Mouse (Mus musculus): ENCODE data around the gene Eif3j1. TPM values are rescaled to one million over a fixed set of nuclear protein-coding genes. Genes with fewer than 3 reads are reported as not detected.
"Not testable (repeated sequence)": the region's sequence is repeated elsewhere in the genome, so short reads cannot be mapped to it uniquely, and the experiment has no call there.

Gene Eif3j1
- 10 to 100 TPM; 16.9 to 18.7 TPM for total RNA-seq (2021)
- long read RNA-seq, experiment 1, full-length matches to known transcripts = 65 of 68 reads
- long read RNA-seq, experiment 1, partial matches to known transcripts = 0 of 68 reads
- long read RNA-seq, experiment 1, other reads (novel, unspliced or antisense) = 3 of 68 reads
- long read RNA-seq, experiment 2, full-length matches to known transcripts = 95 of 122 reads
- long read RNA-seq, experiment 2, partial matches to known transcripts = 25 of 122 reads
- long read RNA-seq, experiment 2, other reads (novel, unspliced or antisense) = 2 of 122 reads

DNA sequence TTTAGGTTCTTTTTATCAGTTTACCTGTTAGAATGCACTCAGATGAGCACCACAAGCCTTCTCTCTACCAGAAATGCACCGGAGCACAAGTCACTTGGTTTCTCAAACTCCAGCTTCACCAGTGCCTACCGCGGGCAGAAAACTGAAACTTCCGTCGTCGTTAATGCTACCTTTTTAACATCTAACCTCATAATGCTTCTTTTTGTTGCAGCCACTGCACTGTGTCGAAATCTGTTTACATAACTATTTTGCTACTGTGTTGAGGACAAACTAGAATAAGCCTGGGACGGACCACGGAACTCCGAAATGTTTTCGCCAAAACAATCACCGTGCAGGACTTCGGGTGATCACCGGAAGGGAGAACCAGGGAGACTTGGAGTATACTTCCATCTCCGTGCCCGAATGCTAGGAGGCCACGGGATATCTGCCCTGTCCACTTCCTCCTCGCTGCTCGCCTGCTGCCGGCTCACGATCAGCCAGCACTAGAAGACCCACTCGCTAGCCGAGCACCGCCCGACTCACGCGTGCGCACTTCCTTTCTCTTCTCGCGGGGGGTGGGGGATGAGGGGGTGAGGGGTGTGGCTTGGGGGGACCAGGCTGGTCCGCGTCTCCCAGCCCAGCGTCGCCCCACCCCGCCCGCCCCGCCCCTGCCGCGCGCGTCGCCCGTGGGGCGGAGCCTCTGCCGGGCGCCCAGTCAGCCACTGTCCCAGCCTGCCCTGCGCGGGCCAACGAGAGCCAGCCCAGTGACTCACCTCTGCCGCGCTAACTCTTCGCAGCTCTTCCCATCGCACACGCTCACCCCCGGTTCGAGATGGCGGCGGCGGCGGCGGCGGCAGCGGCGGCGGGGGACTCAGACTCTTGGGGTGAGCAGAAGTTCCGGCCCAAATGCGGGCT lies at the start of gene Eif3j1:
Gene Eif3j1 (plus strand): TSS at position 685 of the 894 bp plus-strand sequence.
- DNase-seq (ENCODE audit: low spot score in 2 of 2) = peak; percentile 81 to 88

DNA sequence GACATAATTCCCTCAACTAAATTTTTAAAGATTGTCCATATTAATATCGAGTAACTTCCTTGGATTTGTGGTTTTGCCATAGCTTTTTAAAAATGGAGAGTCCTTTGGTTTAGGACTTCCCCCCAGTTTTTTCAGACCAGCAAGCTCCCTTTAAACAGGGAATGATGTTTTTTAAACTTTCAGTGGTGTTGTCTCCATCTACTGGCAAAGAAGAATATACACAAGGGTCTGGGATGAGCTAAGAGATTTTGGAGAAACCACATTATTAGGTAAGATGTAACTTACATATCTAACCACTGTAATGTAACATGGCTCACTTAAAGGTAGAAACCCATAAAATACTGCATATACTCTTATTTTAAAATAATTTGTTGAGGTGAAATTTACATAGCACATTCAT lies 32.6 kb upstream of the Eif3j1 start:
- DNase-seq (ENCODE audit: low spot score in 2 of 2) = no peak

DNA sequence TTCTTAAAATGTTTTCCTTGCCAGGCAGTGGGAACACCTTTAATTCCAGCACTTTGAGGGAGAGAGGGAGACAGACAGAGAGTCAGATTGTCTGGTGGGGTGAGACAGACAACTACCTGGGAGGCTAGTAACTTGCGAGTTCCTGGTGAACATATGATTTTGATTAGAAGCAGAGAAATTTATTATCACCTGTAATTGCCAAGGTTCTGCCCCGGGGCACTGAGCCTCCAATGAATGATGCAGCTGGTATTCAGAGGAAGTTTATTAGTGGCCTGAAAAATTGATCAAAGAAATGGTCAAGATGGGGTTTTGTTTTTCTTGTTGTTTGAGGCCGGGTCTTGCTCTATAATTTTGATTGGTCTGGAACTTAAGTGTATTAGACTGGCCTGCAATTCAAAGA lies 19.5 kb upstream of the Eif3j1 start:
- DNase-seq (ENCODE audit: low spot score in 2 of 2) = no peak

DNA sequence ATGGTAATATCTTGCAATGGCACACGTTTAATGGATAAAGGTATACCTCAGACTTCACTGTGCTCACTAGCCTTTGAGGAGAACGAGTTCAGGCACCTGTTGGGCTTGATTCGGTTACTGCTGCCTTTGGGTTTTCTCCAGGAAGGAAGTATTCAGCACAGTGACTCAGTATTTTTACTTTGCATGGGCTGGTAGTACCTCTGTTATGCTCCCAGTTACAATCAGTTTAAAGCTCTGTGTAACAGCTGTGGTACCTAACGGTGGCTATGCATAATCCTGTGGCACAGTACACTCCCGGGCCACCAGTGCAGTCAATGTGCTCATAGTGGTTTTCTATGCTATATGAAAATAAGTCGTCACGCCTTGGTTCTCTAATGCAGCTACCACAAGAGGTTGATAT lies 16.9 kb upstream of the Eif3j1 start:
- no peak for DNase-seq (ENCODE audit: low spot score in 2 of 2)

DNA sequence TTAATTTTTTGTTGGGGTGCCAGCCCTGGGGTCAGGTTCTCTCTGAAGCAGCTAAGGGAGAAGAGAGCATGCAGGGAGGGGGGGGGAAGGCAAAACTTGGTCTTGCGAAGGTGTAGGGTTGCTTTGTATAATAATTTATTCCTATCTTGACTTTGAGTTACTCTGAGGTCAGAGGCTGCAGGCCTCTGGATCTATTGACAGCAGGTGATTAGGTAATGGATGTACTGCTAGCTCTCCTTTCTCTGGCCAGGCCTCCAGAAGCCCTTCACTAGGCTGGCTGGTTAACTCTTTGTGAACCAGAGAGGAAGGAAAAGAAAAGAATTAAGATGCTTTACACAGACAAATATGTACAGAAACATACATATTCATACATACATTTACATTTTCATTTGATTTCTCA lies 9.6 kb upstream of the Eif3j1 start:
- DNase-seq (ENCODE audit: low spot score in 2 of 2) = no peak

DNA sequence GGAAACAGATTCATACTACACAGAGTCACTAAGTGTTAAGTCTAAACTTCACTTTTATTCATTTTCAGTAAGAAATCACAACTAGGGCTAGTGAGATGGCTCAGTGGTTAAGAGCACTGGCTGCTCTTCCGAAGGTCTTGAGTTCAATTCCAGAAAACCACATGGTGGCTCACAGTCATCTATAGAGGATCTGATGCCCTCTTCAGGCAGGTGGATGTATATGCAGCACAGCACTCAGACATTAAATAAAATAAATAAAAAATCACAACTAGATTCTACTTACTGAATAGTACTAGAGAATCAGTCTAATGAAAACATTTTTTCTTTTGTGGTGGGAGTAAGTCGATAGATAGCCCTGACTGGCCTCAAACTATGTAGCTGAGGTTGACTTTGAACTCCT lies 6.1 kb upstream of the Eif3j1 start:
- no peak for DNase-seq (ENCODE audit: low spot score in 2 of 2)

DNA sequence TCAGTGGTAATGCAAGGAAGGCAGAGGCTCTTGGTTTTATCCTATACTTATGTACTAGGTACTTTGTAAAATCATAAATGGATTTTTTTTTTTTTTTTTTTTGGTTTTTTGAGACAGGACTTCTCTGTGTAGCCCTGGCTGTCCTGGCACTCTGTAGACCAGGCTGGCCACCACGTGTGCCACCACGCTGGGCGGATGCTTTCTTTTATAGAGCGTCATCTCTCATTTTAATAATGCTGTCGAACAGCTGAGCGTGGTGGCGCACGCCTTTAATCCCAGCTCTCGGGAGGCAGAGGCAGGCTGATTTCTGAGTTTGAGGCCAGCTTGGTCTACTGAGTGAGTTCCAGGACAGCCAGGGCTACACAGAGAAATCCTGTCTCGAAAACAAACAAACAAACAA lies 1.3 kb upstream of the Eif3j1 start:
- not testable (repeated sequence) for DNase-seq (ENCODE audit: low spot score in 2 of 2)

DNA sequence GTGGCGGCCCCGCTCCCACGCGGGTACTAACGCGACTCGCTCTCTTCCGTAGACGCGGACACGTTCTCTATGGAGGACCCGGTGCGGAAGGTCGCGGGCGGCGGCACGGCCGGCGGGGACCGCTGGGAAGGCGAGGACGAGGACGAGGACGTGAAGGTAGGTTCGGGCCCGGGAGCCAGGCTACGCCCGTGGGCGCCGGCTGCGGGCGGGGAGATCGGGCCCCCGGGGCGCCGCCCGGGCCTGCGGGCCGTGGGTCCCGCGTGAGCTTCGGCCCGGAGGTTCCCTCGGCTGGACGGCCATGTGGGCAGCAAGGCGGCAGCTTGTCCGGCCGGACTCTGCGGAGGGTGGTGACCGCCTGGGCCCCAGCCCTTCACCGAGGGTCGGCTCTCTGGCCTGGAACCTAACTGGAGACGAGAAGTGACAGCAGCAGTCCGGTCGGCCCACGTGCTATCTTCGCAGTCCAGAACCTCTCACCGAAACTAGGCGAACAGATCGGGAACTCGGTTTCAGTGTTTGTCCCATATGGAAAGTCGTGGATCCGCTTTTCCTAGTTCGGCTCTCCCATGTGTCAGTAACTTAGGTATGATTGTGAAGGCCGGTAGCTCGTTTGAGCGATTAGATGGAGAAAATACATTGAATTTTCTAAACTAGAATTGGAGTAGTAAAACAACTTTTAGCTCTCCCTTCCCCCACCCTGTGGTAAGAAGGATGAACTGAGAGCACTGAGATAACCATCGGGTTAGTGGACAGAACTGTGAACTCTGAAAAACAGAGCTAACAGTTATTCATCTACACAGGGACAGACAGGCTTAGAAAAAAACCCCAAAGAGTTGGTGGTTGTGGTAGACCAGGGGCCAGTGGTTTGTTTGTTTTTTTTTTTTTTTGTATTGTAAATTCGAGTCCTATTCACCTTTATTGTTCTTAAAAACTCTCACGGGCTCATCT lies 682 bp downstream of the Eif3j1 start:
- DNase-seq (ENCODE audit: low spot score in 2 of 2) = peak; percentile 55 to 60

DNA sequence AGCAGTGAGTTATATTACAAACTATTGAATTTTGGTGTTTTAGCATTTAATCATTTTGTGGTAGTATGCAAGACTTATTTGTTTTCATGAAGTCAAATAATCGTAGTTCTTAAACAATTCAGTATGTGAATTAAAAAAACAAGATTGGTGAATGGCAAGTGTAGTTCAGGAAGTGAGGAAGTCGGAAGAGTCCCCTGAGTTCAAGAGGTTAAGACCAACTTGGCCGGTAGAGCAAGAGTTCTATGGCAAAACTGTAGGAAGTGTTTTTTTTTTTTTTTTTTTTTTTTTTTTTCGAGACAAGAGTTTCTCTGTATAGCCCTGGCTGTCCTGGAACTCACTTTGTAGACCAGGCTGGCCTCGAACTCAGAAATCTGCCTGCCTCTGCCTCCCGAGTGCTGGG lies 3.6 kb downstream of the Eif3j1 start:
- DNase-seq (ENCODE audit: low spot score in 2 of 2) = no peak

DNA sequence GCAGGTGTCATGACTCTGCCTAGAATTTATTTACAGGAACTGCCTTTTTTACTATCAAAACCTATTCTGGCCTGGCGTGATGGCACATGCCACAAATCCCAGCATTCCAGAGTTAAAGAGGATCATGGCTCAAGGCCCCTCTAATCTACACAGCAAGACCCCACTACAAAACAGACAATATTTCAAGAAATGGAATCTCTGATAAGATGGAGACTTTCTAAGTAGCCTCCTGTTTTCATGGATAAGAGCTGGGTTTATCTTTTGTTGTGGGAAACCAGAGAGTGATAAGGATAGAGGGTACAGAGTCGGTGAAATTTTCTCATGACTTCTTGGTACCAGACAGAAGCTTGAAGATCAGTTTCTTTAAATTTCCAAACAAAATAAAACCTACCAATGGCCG lies 7.7 kb downstream of the Eif3j1 start:
- DNase-seq (ENCODE audit: low spot score in 2 of 2) = no peak

DNA sequence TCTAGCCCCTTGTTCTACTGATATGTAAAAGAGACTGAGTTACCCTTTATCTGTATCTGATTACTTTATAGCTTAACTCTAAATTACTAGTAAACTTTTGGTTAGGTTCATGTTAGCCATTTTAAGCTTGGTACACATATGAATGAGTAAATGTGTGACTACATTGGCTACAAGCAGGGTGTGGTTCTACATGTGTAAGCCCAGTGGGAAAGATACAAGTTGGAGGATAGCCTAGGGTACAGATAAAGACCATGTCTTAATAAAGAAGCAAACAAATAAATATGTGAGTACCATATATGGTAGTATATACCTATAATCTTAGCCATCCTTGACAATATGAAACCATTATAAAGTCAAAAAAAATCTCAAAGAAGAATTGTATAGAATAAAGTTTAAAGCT lies 15.6 kb downstream of the Eif3j1 start:
- DNase-seq (ENCODE audit: low spot score in 2 of 2) = no peak

DNA sequence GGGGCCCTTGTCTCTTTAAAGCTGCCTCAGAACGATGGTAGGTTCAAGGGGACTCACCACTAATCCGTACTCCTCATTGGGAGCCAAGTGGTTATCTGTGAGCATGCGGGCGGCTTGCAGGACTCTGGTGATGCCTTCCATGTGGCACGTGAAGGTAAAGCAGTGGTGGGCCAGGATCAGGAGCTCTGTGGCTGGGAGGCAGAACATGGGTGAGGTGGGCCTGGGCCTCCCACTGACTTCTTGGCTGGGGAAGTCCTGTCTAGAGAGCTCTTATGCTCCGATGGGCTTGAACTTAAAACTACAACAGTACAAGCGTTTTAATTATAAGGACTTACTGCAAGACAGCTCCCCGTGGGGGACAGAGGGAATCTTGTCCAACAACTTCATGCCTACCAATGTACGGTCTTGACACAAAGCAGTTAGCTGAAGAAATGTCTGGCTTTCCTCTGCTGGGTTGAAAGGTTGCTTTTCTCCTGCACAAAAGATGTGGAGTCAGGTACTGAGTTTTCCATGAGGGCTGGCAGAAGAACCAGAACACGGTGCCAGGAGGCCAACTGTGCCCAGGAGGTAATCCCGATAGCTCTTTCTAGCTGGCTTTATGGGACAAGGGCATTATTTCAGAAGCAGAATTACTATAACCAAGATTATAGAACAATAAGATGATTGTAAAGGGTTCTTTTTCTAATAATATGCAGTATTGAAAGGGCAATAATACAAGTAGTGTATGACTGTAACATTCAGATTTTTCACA lies 31.2 kb downstream of the Eif3j1 start:
- no peak for DNase-seq (ENCODE audit: low spot score in 2 of 2)

DNA sequence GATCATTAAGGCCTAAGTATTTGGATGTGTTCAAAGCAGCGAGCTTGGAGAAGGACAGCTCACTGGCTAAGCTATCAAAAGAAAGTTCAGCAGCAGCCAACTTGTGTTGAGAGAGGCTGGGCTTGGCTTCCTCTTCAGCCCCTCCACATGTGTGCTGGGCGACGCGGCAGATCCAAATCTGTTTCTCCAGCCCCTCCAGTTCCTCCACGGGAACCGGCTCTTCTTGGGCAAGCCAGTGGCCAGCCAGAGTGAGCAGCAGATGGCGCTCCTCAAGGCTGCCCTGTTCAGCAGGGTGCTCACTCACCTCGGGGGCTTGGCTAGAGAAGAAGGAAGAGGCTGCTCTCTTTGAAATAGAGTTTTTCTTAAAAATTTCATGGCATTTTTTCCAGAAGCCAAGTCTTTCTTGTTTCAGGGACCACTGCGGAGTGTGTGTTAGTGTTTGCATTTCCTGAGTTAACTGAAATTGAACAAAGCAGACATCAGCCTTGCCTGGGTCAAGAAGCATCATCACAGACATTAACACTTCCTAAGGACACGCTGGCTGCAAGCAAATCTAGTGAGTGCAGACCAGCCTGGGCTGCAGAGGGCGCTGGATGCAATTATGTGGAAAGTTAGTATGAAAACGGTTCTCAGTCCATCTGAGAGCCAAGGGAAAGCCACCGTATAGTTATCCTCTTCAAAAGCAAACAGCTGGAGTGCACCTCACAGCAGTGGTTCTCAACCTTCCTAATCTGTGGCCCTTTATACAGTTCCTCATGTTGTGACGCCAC lies 37.0 kb downstream of the Eif3j1 start:
- no peak for DNase-seq (ENCODE audit: low spot score in 2 of 2)

DNA sequence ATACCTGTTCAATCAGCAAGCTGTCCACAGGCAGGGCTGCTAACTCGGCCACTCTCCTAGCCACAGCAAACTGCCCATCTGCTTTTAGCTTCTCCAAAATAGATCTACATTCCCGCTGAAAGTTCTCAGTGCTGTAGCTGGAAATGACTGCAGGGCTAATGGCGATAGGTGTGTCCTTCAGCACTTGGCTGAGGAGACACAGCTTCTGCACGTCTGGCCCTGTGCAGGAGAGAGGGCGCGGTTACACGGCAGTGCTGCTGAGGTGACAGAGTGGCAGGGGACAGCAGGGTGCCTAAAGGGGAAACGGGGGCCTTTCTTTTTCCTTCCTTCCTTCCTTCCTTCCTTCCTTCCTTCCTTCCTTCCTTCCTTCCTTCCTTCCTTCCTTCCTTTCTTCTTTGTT lies 37.9 kb downstream of the Eif3j1 start:
- no peak for DNase-seq (ENCODE audit: low spot score in 2 of 2)

DNA sequence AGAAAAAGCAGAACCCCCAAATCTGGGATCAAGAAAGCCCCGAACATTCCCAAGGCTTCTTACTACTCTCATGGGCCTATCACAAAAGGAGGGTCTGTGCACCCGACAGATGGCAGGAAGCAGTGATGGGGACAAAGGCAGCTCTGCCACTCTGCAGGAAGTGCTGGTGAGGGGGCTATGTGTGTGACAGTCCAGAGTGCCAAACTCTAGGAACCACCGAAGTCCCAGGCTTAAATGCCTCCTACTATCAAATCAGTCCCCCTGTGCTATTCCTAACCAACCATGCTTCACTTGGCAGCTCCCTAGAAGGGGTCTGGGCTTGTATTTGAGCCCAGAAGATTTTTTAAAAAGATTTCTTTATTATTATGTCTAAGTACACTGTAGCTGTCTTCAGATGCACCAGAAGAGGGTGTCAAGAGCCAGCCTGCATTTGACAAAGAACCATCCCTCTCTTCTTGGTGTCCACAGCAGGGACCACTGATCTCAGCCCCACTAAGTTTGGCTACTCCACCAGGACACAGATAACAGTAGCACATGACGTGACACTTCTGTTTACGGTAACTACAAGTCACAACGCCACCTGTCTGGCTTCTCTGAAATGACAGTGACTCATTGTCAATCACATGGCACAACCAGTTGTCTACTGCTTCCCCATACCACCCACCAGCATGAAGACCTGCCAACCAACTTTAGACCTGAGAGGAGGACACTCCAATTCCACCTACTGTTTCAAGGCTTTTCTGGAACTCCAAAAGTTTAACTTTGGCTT lies 41.0 kb downstream of the Eif3j1 start:
- DNase-seq (ENCODE audit: low spot score in 2 of 2) = no peak

DNA sequence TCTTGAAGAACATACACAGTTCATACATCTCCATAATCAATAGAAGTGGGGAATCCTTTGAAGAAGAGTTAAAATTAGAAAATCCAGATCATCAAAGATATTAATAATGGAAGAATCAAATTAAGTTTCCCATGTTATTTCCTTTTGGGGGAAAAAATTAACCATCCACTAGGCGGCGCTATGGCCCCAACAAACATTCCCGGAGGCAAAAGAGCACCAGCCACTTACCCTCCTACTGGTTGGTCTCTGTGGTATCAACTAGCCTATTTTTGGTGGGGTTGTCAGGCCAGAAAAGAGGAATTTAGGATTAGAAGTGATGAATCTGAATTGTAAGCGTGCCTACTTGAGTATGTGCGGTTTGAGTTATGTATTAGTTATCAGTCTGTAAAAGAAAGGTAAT lies 41.6 kb downstream of the Eif3j1 start:
- peak; percentile 54 to 72 for DNase-seq (ENCODE audit: low spot score in 2 of 2)

DNA sequence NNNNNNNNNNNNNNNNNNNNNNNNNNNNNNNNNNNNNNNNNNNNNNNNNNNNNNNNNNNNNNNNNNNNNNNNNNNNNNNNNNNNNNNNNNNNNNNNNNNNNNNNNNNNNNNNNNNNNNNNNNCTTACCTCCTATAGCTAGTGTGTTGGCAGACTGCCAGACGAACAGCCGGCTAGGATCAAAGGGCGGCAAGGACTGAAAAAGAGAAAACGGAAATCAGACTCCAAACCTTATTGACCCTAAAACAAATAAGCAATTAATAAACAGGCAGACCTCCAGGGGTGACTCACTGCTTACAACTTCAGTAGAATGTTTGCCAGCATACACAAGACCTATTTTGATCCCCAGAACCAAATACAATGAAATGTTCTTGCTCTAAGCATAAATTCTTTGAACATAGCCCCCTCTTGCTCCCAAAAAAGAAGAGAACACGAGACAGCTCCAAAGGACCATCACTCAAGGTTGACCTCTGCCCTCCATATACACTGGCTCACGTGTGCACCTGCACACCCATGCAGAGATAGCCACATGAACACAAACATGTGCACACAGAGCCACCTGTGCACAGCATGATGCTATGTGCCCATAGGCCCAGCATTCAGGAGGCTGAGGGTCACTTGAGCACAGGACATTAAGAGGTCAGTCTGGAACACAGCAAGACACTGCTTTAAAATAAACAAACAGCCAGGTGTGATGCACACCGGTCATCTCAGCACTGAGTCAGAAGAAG lies 53.5 kb downstream of the Eif3j1 start:
- no peak for DNase-seq (ENCODE audit: low spot score in 2 of 2)

DNA sequence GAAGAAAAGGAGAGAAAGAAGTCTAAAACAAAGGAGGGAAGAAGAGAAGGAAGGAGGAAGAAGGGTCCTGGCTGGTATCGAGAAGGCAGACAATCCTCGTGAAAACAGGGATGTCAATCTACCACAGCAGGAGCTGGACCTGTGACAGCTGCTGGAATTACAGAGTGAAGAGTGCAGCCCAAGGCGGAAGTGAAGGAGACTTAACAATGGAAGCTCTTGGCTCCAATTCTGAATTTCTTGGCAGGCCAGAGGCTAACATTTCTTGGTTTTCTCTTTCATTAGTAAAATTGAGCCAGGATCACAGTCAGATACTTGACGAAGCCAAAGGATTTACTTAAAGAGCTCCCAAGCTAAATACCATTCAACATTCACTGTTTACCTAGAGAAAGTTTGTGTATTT lies 58.1 kb downstream of the Eif3j1 start:
- no peak for DNase-seq (ENCODE audit: low spot score in 2 of 2)

Data from adrenal gland, adult 18-20 months (tissue).